Mouse (Mus musculus) lung, postnatal 0 days (tissue): ENCODE results near the gene Pdk4. TPM values are rescaled to one million over a fixed set of nuclear protein-coding genes. Genes with fewer than 3 reads are reported as not detected.

Source experiments
- ATAC-seq: fragments of 200-750 bp; cut with Nextera tagmentation; 2 replicates; pipeline ENCODE4 v1.8.0; 2017; ENCODE audit warnings: moderate library complexity
- DNase-seq: peaks from one replicate; pipeline ENCODE4 v3.0.0-alpha.2; 2016; ENCODE audit warnings: low spot score
- H3K27ac ChIP-seq: fragments of 300-500 bp; sonication (generic); 2 replicates; pipeline ENCODE4 v1.5.1; 2014; ENCODE audit warnings: antibody characterized with exemption, mild to moderate bottlenecking, low read length, mixed read lengths
- H3K27me3 ChIP-seq: fragments of 300-500 bp; sonication (generic); replicated peaks from 2 replicates; pipeline ENCODE4 v1.6.1; 2014; ENCODE audit warnings: low read length, mixed read lengths; ENCODE audit not compliant: insufficient read depth
- H3K36me3 ChIP-seq: fragments of 300-500 bp; sonication (generic); 2 replicates; pipeline ENCODE4 v1.6.1; 2014; ENCODE audit warnings: low read length, mixed read lengths; ENCODE audit not compliant: insufficient read depth
- H3K4me1 ChIP-seq: fragments of 300-500 bp; sonication (generic); 2 replicates; pipeline ENCODE4 v1.6.1; 2014; ENCODE audit warnings: antibody characterized with exemption, low read depth, low read length, mixed read lengths; ENCODE audit not compliant: insufficient read depth
- H3K4me2 ChIP-seq: fragments of 300-500 bp; sonication (generic); replicated peaks from 2 replicates; pipeline ENCODE4 v1.6.1; 2014; ENCODE audit warnings: low read depth, mild to moderate bottlenecking, low read length, moderate library complexity, mixed read lengths
- H3K4me3 ChIP-seq: fragments of 300-500 bp; sonication (generic); 2 replicates; pipeline ENCODE4 v1.5.1; 2014; ENCODE audit warnings: low read depth, low read length
- H3K9ac ChIP-seq: fragments of 300-500 bp; sonication (generic); replicated peaks from 2 replicates; pipeline ENCODE4 v1.6.1; 2014; ENCODE audit warnings: low read depth, mild to moderate bottlenecking
- H3K9me3 ChIP-seq: fragments of 300-500 bp; sonication (generic); 2 replicates; pipeline ENCODE4 v1.6.1; 2016; ENCODE audit warnings: low read length, mixed read lengths
- CTCF ChIP-seq: IDR thresholded peaks from 2 replicates; pipeline ENCODE4 v1.5.1; 2016; ENCODE audit warnings: antibody characterized with exemption, mild to moderate bottlenecking
- EP300 ChIP-seq: IDR thresholded peaks from 2 replicates; pipeline ENCODE4 v1.6.1; 2016; ENCODE audit warnings: antibody characterized with exemption, mild to moderate bottlenecking, control low read depth
- WGBS: fragments of 180-500 bp; shearing (Covaris S2); extraction: QIAGEN DNeasy Blood & Tissue Kit; methylation state at CpG from one replicate; pipeline ENCODE4 v1.1.7; 2014; 5-methylcytosine and 5-hydroxymethylcytosine counted together
- polyA plus RNA-seq: library from polyadenylated mRNA; unstranded; fragments of >200 nt; fragmentation: Nextera tagmentation; extraction: Ambion mirVana; gene quantifications from 2 replicates; pipeline ENCODE4 v1.2.1, GENCODE M21; 2015

The Pdk4 gene
- polyA plus RNA-seq, 1 experiment from 2014 or later = 8.4 TPM

DNA sequence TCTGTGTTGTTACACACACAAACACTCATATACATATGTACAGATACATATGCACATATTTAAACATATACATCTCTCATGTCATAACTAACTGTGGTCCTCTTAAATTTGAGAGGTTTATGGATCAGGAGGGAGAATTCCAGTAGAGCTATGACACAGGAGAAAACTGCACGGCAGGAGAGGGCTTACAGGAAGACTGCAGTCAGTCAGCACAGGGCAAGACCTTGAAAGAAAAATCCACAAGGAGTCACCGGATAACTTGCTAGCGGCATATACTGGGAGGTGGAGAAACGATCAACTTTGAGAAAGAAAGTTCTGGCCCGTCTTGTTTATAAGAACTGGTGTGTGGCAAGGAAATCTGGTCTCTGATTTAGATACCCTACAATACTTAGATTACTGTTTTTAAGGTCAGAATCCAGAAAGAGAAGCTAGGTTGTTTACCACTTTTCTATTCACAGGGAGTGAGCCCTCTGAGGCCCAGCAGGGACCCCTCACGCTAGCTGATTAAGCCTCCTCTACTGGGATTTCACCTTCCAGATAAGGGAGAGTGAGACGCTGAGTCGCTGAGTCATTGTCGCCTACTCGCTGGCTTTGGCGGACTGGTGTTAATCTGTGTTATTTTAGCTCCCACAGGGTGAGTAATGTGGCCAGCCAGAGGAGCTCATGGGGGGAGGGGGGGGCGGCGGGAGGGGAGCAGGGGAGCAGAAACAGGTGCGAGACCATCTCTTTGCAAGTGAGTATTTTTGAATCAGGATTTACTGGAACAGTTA is 53.6 kb downstream of the Pdk4 start:
- TF ChIP-seq EP300 = no peak
- no peak for TF ChIP-seq CTCF
- ATAC-seq = peak; percentile 81
- H3K4me1 ChIP-seq = no peaks in the 10 kb centered on the region; the same call in 1 of the 2 replicates
- H3K27me3 ChIP-seq = no peaks in the 10 kb centered on the region
- no peaks in the 10 kb centered on the region for H3K9me3 ChIP-seq
- peak overlapping the region; percentile 27 for H3K4me2 ChIP-seq
- peak; percentile 90 for DNase-seq
- H3K36me3 ChIP-seq = no peaks in the 10 kb centered on the region
- 5% methylated on average over 14 of the region's 14 CpGs for WGBS
- no peak overlapping the region for H3K4me3 ChIP-seq
- H3K27ac ChIP-seq = peak overlapping the region; percentile 83
- no peak overlapping the region for H3K9ac ChIP-seq

DNA sequence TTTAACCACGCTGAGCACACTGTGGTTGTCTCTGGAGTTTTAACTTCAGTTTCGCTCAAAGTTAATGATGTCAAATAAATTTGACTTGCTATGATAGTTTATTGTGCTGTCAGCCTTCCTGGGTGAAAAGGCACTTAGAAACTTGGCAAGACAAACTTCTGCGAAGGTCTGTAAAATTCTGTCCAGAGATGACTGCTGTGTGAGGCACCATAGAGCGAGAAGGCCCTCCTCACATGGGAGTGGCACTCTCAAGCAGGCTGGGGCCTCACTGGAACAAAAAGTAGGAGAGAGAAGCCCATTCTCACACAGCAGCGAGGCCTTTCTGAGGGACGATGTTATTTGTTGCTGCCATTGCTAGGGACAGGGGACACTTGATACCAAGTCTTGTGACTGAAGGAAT is 54.9 kb downstream of the Pdk4 start:
- no peak overlapping the region for H3K9ac ChIP-seq
- no peaks in the 10 kb centered on the region; the same call in 1 of the 2 replicates for H3K4me1 ChIP-seq
- no peaks in the 10 kb centered on the region for H3K36me3 ChIP-seq
- no peaks in the 10 kb centered on the region for H3K9me3 ChIP-seq
- H3K27ac ChIP-seq = no peak overlapping the region
- ATAC-seq (no peak), DNase-seq (no peak)
- WGBS = 77% methylated on average over 6 of the region's 6 CpGs
- no peak for TF ChIP-seq EP300
- no peak for TF ChIP-seq CTCF
- H3K4me2 ChIP-seq = no peak overlapping the region
- no peaks in the 10 kb centered on the region for H3K27me3 ChIP-seq
- no peak overlapping the region for H3K4me3 ChIP-seq

DNA sequence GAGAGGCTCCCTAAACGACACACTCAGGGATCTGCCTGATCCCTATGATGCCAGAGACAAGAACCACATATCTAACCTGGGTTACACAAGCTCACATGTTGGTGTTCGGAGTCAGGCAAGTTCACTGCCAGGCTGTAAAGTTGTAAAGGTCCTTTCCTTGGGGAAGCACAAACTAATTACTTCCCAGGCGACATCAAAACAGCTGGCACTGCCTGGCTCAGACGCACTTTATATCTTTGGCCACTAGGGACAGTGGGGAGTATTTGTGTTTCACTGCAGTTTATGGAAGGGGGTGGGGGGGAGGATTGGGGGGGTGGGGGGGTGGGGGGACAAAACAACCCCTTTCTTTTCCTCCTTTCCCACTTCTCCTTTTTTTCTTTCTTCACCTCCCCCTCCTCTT is 58.4 kb downstream of the Pdk4 start:
- peak; percentile 60 for DNase-seq

DNA sequence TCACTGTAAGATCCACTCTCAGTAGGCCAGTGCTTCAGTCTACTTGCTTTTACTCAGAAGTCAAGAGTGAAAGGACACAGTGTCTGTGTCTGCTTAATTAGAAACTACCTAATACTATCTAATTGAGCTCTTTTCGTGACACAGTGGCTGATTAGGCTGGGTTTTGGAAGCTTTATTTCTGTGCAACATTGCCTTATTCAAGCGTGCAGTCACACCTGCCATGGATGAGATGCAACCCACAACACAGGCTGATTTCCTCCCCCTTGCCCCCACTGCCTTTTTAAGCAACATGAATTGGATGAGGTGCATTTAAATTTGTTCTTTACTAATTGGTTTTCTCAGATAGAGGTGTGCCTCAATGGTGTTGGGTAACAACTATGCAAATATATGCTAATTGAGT is 62.2 kb downstream of the Pdk4 start:
- Histone ChIP-seq H3K27me3 (no peaks in the 10 kb centered on the region), H3K4me1 (no peaks in the 10 kb centered on the region), H3K9me3 (no peaks in the 10 kb centered on the region), H3K9ac (no peak overlapping the region), H3K4me3 (no peak overlapping the region), H3K4me2 (no peak overlapping the region), H3K36me3 (no peaks in the 10 kb centered on the region), H3K27ac (no peak overlapping the region)
- 88% methylated on average over 2 of the region's 2 CpGs for WGBS
- no peak for ATAC-seq
- no peak for DNase-seq
- TF ChIP-seq CTCF = no peak
- no peak for TF ChIP-seq EP300

More for the DNA sequence above, 58.4 kb downstream of the Pdk4 start:
- no peaks in the 10 kb centered on the region for H3K4me1 ChIP-seq
- no peak overlapping the region for H3K27ac ChIP-seq
- 47% methylated on average over 4 of the region's 4 CpGs for WGBS
- H3K27me3 ChIP-seq = no peaks in the 10 kb centered on the region
- no peak for ATAC-seq
- no peak overlapping the region for H3K9ac ChIP-seq
- no peak overlapping the region for H3K4me3 ChIP-seq
- TF ChIP-seq CTCF (peak; percentile 67), EP300 (no peak)
- no peak overlapping the region for H3K4me2 ChIP-seq
- H3K9me3 ChIP-seq = no peaks in the 10 kb centered on the region
- H3K36me3 ChIP-seq = no peaks in the 10 kb centered on the region

Other genes with a start within 250 kb of the Pdk4 start
- 143 and 168 TPM in 2 replicates for gene Pon3, start 240.0 kb downstream of the Pdk4 start, polyA plus RNA-seq
- 88.4 and 98.7 TPM in 2 replicates for gene Pon2, start 197.9 kb downstream of the Pdk4 start, polyA plus RNA-seq
- 2.1 and 2.2 TPM in 2 replicates for gene Asb4, start 112.9 kb downstream of the Pdk4 start, polyA plus RNA-seq
- 0.57 and 0.82 TPM in 2 replicates for gene Dync1i1, start 229.3 kb upstream of the Pdk4 start, polyA plus RNA-seq